Mouse (Mus musculus) limb, embryonic 11.5 days (tissue): ENCODE measurements around the gene Cfp. TPM values are rescaled to one million over a fixed set of nuclear protein-coding genes. Genes with fewer than 3 reads are reported as not detected.

Source experiments
- ATAC-seq: fragments of 200-750 bp; cut with Nextera tagmentation; 2 replicates; pipeline ENCODE4 v1.8.0; 2017; ENCODE audit warnings: low read depth; ENCODE audit not compliant: insufficient number of reproducible peaks, low FRiP score, low TSS enrichment
- DNase-seq: peaks from one replicate; pipeline ENCODE4 v3.0.0-alpha.2; 2015; ENCODE audit warnings: low spot score
- H3K27ac ChIP-seq: fragments of 300-500 bp; sonication (generic); replicated peaks from 2 replicates; pipeline ENCODE4 v1.5.1; 2014; ENCODE audit warnings: low read depth, mild to moderate bottlenecking, low read length
- H3K27me3 ChIP-seq: fragments of 300-500 bp; sonication (generic); 2 replicates; pipeline ENCODE4 v1.6.1; 2014; ENCODE audit warnings: mild to moderate bottlenecking, low read length, mixed read lengths; ENCODE audit not compliant: control insufficient read depth, insufficient read depth
- H3K36me3 ChIP-seq: fragments of 300-500 bp; sonication (generic); 2 replicates; pipeline ENCODE4 v1.6.1; 2014; ENCODE audit warnings: mild to moderate bottlenecking, low read length, moderate library complexity, mixed read lengths; ENCODE audit not compliant: control insufficient read depth, insufficient read depth
- H3K4me1 ChIP-seq: fragments of 300-500 bp; sonication (generic); 2 replicates; pipeline ENCODE4 v1.6.1; 2014; ENCODE audit warnings: low read length, mixed read lengths; ENCODE audit not compliant: control insufficient read depth, insufficient read depth
- H3K4me2 ChIP-seq: fragments of 300-500 bp; sonication (generic); 2 replicates; pipeline ENCODE4 v1.6.1; 2014; ENCODE audit warnings: low read depth, mild to moderate bottlenecking, moderate library complexity; ENCODE audit not compliant: severe bottlenecking
- H3K4me3 ChIP-seq: fragments of 300-500 bp; sonication (generic); 2 replicates; pipeline ENCODE4 v1.5.1; 2014; ENCODE audit warnings: low read depth, low read length
- H3K9ac ChIP-seq: fragments of 300-500 bp; sonication (generic); 2 replicates; pipeline ENCODE4 v1.6.1; 2014; ENCODE audit warnings: mild to moderate bottlenecking, low read length
- H3K9me3 ChIP-seq: fragments of 300-500 bp; sonication (generic); 2 replicates; pipeline ENCODE4 v1.6.1; 2016; ENCODE audit warnings: low read length; ENCODE audit not compliant: control insufficient read depth
- WGBS: fragments of 180-500 bp; shearing (Covaris S2); extraction: QIAGEN DNeasy Blood & Tissue Kit; methylation state at CpG from one replicate; pipeline ENCODE4 v1.1.7; 2014; 5-methylcytosine and 5-hydroxymethylcytosine counted together
- polyA plus RNA-seq: library from polyadenylated mRNA; unstranded; fragments of >200 nt; fragmentation: Nextera tagmentation; extraction: Ambion mirVana; gene quantifications from 2 replicates; pipeline ENCODE4 v1.2.1, GENCODE M21; 2014

Gene Cfp
- polyA plus RNA-seq, 1 experiment from 2014 or later: 3.8 TPM

GRCm38 (mm10) chrX:20923506-20923905, 7.8 kb downstream of the Cfp start:
- H3K9ac ChIP-seq: no peak overlapping the region
- 73% methylated on average over 1 of the region's 1 CpGs for WGBS
- no peak overlapping the region for H3K4me2 ChIP-seq
- no peak for DNase-seq
- H3K36me3 ChIP-seq: no peaks in the 10 kb centered on the region
- H3K4me3 ChIP-seq: no peak overlapping the region
- H3K27me3 ChIP-seq: peaks cover 3% of the 10 kb centered on the region; the same call in 1 of the 2 replicates
- H3K9me3 ChIP-seq: no peaks in the 10 kb centered on the region
- H3K27ac ChIP-seq: no peak overlapping the region
- no peaks in the 10 kb centered on the region for H3K4me1 ChIP-seq
- no peak for ATAC-seq

GRCm38 (mm10) chrX:20921366-20921765, 10.0 kb downstream of the Cfp start:
- Histone ChIP-seq H3K9ac (no peak overlapping the region), H3K9me3 (no peaks in the 10 kb centered on the region), H3K4me3 (no peak overlapping the region)

GRCm38 (mm10) chrX:20920844-20921364, 10.5 kb downstream of the Cfp start, which contains the start of gene Syn1:
Gene Syn1, minus strand, starts transcription at chrX:20921004.
- ATAC-seq (peak; percentile 90), DNase-seq (peak; percentile 80)
- Histone ChIP-seq H3K9ac (no peak within 1 kb of the TSS), H3K36me3 (no peaks in the 10 kb centered on the region), H3K4me1 (no peaks in the 10 kb centered on the region), H3K4me2 (peak within 1 kb of the TSS; percentile 49), H3K4me3 (peak within 1 kb of the TSS; percentile 24), H3K27ac (no peak within 1 kb of the TSS), H3K9me3 (no peaks in the 10 kb centered on the region), H3K27me3 (peaks cover 3% of the 10 kb centered on the region; the same call in 1 of the 2 replicates)
- 17% methylated on average over 28 of the region's 44 CpGs for WGBS

More at GRCm38 (mm10) chrX:20921366-20921765, 10.0 kb downstream of the Cfp start:
- 38% methylated on average over 5 of the region's 5 CpGs for WGBS
- Histone ChIP-seq H3K27ac (no peak overlapping the region), H3K4me2 (peak overlapping the region; percentile 49; the same call in 1 of the 2 replicates), H3K4me1 (no peaks in the 10 kb centered on the region), H3K36me3 (no peaks in the 10 kb centered on the region), H3K27me3 (peaks cover 3% of the 10 kb centered on the region; the same call in 1 of the 2 replicates)
- no peak for ATAC-seq
- no peak for DNase-seq

- Histone ChIP-seq H3K27ac (no peak overlapping the region), H3K9ac (no peak overlapping the region), H3K4me2 (peak overlapping the region; percentile 49), H3K36me3 (no peaks in the 10 kb centered on the region), H3K4me1 (no peaks in the 10 kb centered on the region), H3K4me3 (peak overlapping the region; percentile 24), H3K27me3 (peaks cover 3% of the 10 kb centered on the region; the same call in 1 of the 2 replicates), H3K9me3 (no peaks in the 10 kb centered on the region)
- ATAC-seq (peak; percentile 31; the same call in 1 of the 2 replicates), DNase-seq (no peak)
- 15% methylated on average over 45 of the region's 49 CpGs for WGBS
Measured at GRCm38 (mm10) chrX:20920249-20920843, 11.0 kb downstream of the Cfp start.

- H3K27me3 ChIP-seq: peaks cover 3% of the 10 kb centered on the region; the same call in 1 of the 2 replicates
- H3K36me3 ChIP-seq: no peaks in the 10 kb centered on the region
- ATAC-seq (no peak), DNase-seq (no peak)
- H3K4me2 ChIP-seq: no peak overlapping the region
- H3K4me3 ChIP-seq: no peak overlapping the region
- no peaks in the 10 kb centered on the region for H3K9me3 ChIP-seq
- no peaks in the 10 kb centered on the region for H3K4me1 ChIP-seq
- H3K27ac ChIP-seq: no peak overlapping the region
- no peak overlapping the region for H3K9ac ChIP-seq
Measured at GRCm38 (mm10) chrX:20915075-20915474, 16.3 kb downstream of the Cfp start.

GRCm38 (mm10) chrX:20913726-20914125, 17.6 kb downstream of the Cfp start:
- no peak overlapping the region for H3K4me2 ChIP-seq
- no peak overlapping the region for H3K27ac ChIP-seq
- no peaks in the 10 kb centered on the region for H3K27me3 ChIP-seq
- no peak for ATAC-seq
- no peaks in the 10 kb centered on the region for H3K4me1 ChIP-seq
- DNase-seq: no peak
- no peaks in the 10 kb centered on the region for H3K9me3 ChIP-seq
- 87% methylated on average over 6 of the region's 6 CpGs for WGBS
- no peak overlapping the region for H3K9ac ChIP-seq
- H3K4me3 ChIP-seq: no peak overlapping the region
- no peaks in the 10 kb centered on the region for H3K36me3 ChIP-seq

GRCm38 (mm10) chrX:20910074-20910473, 21.3 kb downstream of the Cfp start:
- Histone ChIP-seq H3K4me1 (no peaks in the 10 kb centered on the region), H3K4me2 (no peak overlapping the region), H3K9ac (no peak overlapping the region), H3K4me3 (no peak overlapping the region), H3K27me3 (no peaks in the 10 kb centered on the region), H3K27ac (no peak overlapping the region), H3K9me3 (no peaks in the 10 kb centered on the region), H3K36me3 (no peaks in the 10 kb centered on the region)
- DNase-seq (no peak), ATAC-seq (no peak)
- WGBS: 49% methylated on average over 3 of the region's 3 CpGs
